Mouse (Mus musculus) midbrain, embryonic 13.5 days (tissue): ENCODE measurements at regions not wholly inside any gene's neighbourhood (a gene's known extent, or its start where the extent isn't known, plus 50 kb on each side); places are given as distances from the start of the nearest gene placed in this dataset.

Source experiments
- ATAC-seq: fragments of 200-750 bp; cut with Nextera tagmentation; 2 replicates; pipeline ENCODE4 v1.8.0; 2017; ENCODE audit warnings: mild to moderate bottlenecking, moderate TSS enrichment, moderate library complexity
- H3K27ac ChIP-seq: fragments of 300-500 bp; sonication (generic); 2 replicates; pipeline ENCODE4 v1.5.1; 2015; ENCODE audit warnings: inconsistent platforms, mild to moderate bottlenecking, moderate library complexity
- H3K27me3 ChIP-seq: fragments of 300-500 bp; sonication (generic); 2 replicates; pipeline ENCODE4 v1.6.1; 2015; ENCODE audit warnings: mild to moderate bottlenecking, inconsistent platforms
- H3K36me3 ChIP-seq: fragments of 300-500 bp; sonication (generic); 2 replicates; pipeline ENCODE4 v1.6.1; 2015; ENCODE audit warnings: mild to moderate bottlenecking, inconsistent platforms
- H3K4me1 ChIP-seq: fragments of 300-500 bp; sonication (generic); replicated peaks from 2 replicates; pipeline ENCODE4 v1.6.1; 2015; ENCODE audit warnings: inconsistent platforms
- H3K4me2 ChIP-seq: fragments of 300-500 bp; sonication (generic); replicated peaks from 2 replicates; pipeline ENCODE4 v1.6.1; 2015; ENCODE audit warnings: moderate library complexity, mild to moderate bottlenecking, inconsistent platforms
- H3K4me3 ChIP-seq: fragments of 300-500 bp; sonication (generic); replicated peaks from 2 replicates; pipeline ENCODE4 v1.5.1; 2015; ENCODE audit warnings: mild to moderate bottlenecking, inconsistent platforms
- H3K9ac ChIP-seq: fragments of 300-500 bp; sonication (generic); replicated peaks from 2 replicates; pipeline ENCODE4 v1.6.1; 2015; ENCODE audit warnings: mild to moderate bottlenecking, inconsistent platforms
- H3K9me3 ChIP-seq: fragments of 300-500 bp; sonication (generic); 2 replicates; pipeline ENCODE4 v1.6.1; 2016; ENCODE audit warnings: mild to moderate bottlenecking, inconsistent platforms
- WGBS: fragments of 180-500 bp; shearing (Covaris S2); methylation state at CpG from one replicate; pipeline ENCODE4 v1.1.7; 2015; 5-methylcytosine and 5-hydroxymethylcytosine counted together

GRCm38 (mm10) chr13:92987691-92988090 lies 143.1 kb downstream of the Mtx3 start:
- ATAC-seq: no peak
- no peak overlapping the region for H3K9ac ChIP-seq

GRCm38 (mm10) chr13:92988600-92988999 lies 144.0 kb downstream of the Mtx3 start:
- Histone ChIP-seq H3K4me2 (no peak overlapping the region), H3K9ac (no peak overlapping the region), H3K27ac (no peak overlapping the region), H3K27me3 (no peaks in the 10 kb centered on the region), H3K4me1 (0 out of 2 replicates have a peak, but pooled peaks cover 6% of the 10 kb centered on the region), H3K36me3 (no peaks in the 10 kb centered on the region), H3K4me3 (no peak overlapping the region), H3K9me3 (no peaks in the 10 kb centered on the region)
- WGBS: 66% methylated on average over 9 of the region's 9 CpGs
- ATAC-seq: no peak; the same call in 1 of the 2 replicates

More at GRCm38 (mm10) chr13:92987691-92988090, 143.1 kb downstream of the Mtx3 start:
- Histone ChIP-seq H3K4me3 (no peak overlapping the region), H3K4me2 (no peak overlapping the region), H3K27me3 (no peaks in the 10 kb centered on the region), H3K36me3 (no peaks in the 10 kb centered on the region), H3K27ac (no peak overlapping the region), H3K9me3 (no peaks in the 10 kb centered on the region), H3K4me1 (0 out of 2 replicates have a peak, but pooled peaks cover 6% of the 10 kb centered on the region)
- 95% methylated on average over 6 of the region's 6 CpGs for WGBS

GRCm38 (mm10) chr13:92990316-92991206 lies 146.0 kb downstream of the Mtx3 start:
- no peak overlapping the region for H3K4me3 ChIP-seq
- H3K9ac ChIP-seq: no peak overlapping the region
- H3K9me3 ChIP-seq: no peaks in the 10 kb centered on the region
- no peaks in the 10 kb centered on the region for H3K36me3 ChIP-seq
- WGBS: 85% methylated on average over 14 of the region's 14 CpGs
- no peak for ATAC-seq
- 0 out of 2 replicates have a peak, but pooled peaks cover 6% of the 10 kb centered on the region for H3K4me1 ChIP-seq
- H3K4me2 ChIP-seq: no peak overlapping the region
- no peak overlapping the region for H3K27ac ChIP-seq
- no peaks in the 10 kb centered on the region for H3K27me3 ChIP-seq
